Mouse (Mus musculus) gastrocnemius, adult 2 months (tissue): ENCODE data around the gene Camta1. TPM values are rescaled to one million over a fixed set of nuclear protein-coding genes. Genes with fewer than 3 reads are reported as not detected.
A peak's percentile ranks its signal among the peaks of the same experiment; 100 is the strongest.

ENCODE experiments used
- DNase-seq: peaks from one replicate; pipeline ENCODE4 v3.0.0; 2022
- H3K27ac ChIP-seq: fragments of 200-600 bp; 2 replicates; pipeline ENCODE4 v1.8.1; 2022; ENCODE audit warnings: mild to moderate bottlenecking
- H3K4me3 ChIP-seq: fragments of 200-600 bp; 2 replicates; pipeline ENCODE4 v1.8.1; 2022; ENCODE audit warnings: mild to moderate bottlenecking, moderate library complexity
- CTCF ChIP-seq: fragments of 200-600 bp; IDR thresholded peaks from 2 replicates; pipeline ENCODE4 v1.8.1; 2022; ENCODE audit warnings: antibody characterized with exemption, mild to moderate bottlenecking, moderate library complexity
- intact Hi-C: fragments of 180-260 bp; cut with DNase I; formaldehyde crosslinking; loops from one replicate; pipeline ENCODE4 v1.15.1; 2025
- total RNA-seq, 2 experiments: library from RNA; stranded (reverse); gene quantifications; 2 replicates each; pipeline ENCODE4 v1.2.3; 2021

Gene Camta1
- total RNA-seq, 2 experiments from 2014 or later: 95.9 to 126 TPM

DNA sequence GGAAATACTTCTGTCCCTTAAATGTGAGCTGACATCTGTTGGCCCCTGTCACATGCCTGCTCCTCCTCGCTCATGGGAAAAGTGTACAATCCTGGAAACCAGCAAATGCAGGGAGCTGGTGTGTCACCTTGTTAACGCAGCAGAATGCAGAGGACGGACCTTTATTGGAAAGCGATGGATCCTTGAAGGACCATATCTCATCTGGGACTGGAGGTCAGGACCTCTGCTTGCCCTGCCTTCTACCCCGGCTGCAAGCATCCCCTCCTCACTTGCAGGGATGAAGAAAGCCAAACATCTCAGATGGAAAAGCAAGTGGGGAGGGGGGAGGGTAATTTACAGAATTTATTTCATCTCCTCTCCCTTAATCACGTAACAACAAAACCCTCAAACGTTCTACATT is 423.1 kb downstream of the Camta1 start:
- Histone ChIP-seq H3K4me3 (no peak overlapping the region), H3K27ac (no peak overlapping the region)
- no peak for DNase-seq
- intact Hi-C loops: no loop called here
- TF ChIP-seq CTCF: no peak

DNA sequence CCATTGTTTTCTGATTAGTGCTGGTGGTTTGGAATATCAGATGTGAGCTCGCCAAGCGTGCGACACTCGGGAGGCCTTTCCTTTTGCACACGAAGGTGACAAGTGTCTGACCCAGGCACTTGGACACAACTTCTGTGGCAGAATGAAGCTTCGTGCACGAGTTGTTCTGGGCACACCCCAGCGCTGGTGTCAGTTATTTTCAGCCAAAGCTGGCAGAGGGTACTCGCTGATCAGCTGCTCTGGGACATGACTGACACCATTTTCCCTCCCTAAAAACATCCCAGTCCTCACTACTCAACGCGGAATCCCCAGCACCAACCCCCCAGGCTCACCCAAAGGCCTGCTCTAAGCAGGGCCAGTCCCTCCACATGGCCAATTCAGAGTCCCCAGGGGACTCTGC is 423.8 kb downstream of the Camta1 start:
- TF ChIP-seq CTCF: no peak
- no peak overlapping the region for H3K27ac ChIP-seq
- no peak overlapping the region for H3K4me3 ChIP-seq
- DNase-seq: peak; percentile 28
- intact Hi-C loops: no loop called here

DNA sequence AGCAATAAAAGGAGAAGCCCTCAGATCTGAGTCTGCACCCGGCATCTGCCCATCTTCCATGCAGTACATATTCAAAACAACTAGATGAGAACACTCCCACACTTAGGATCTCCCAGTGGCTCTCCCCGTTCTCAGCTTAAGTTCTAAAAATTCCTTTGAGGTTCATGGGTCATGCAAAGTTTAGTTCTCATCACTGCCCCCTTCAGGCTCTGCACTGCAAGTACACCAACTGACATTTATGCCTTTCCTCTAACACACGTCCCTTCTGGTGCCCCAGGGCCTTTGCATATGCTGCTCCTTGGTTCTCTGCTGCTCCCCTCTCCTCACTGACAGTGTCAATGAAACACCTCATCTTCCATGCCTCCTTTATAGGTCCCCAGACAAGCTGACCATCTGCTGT is 436.5 kb downstream of the Camta1 start:
- intact Hi-C loops: no loop called here

DNA sequence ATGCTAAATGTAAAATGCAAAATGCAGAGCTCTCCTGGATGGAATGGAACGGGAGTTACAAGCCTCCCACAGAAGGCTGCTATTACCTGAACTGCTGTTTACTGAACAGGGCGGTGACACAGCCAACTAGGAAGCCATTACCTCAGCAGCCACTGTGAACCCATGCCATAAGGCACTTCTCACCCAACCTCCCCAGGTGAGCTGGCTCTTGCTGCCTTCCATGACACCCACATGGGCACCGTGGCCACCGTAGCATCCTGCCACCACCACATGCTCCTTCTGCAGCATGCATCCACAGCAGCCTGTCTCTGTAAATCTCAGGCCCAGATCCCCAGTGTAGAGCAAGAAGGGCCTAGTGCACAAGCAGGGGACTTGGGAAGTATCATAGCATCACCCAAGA is 438.8 kb downstream of the Camta1 start:
- intact Hi-C loops: no loop called here
- no peak for TF ChIP-seq CTCF
- Histone ChIP-seq H3K4me3 (no peak overlapping the region), H3K27ac (no peak overlapping the region)
- no peak for DNase-seq

More for the DNA sequence above, 436.5 kb downstream of the Camta1 start:
- peak; percentile 22; the same call in 1 of the 2 replicates for TF ChIP-seq CTCF
- Histone ChIP-seq H3K4me3 (no peak overlapping the region), H3K27ac (no peak overlapping the region)
- no peak for DNase-seq

DNA sequence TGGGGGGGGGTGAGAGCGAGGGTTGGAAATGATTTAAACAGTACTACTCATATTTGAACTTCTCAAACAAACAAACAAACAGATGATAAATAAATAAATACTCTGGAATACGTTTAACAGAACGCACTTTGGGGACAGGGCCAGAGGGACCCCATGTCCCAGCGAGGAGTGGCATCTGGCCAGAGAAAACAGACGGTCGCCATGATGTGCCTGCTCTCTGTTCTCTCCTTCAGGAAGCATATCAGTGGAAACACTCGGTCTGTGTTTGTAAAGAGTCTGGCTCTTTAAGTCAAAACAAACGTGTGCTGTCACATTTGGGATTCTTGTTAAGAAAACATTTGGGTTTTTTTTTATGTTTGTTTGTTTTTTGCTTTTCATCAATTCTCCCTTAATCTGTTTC is 439.3 kb downstream of the Camta1 start:
- TF ChIP-seq CTCF: no peak
- intact Hi-C loops: no loop called here
- Histone ChIP-seq H3K4me3 (no peak overlapping the region), H3K27ac (no peak overlapping the region)
- DNase-seq: no peak

DNA sequence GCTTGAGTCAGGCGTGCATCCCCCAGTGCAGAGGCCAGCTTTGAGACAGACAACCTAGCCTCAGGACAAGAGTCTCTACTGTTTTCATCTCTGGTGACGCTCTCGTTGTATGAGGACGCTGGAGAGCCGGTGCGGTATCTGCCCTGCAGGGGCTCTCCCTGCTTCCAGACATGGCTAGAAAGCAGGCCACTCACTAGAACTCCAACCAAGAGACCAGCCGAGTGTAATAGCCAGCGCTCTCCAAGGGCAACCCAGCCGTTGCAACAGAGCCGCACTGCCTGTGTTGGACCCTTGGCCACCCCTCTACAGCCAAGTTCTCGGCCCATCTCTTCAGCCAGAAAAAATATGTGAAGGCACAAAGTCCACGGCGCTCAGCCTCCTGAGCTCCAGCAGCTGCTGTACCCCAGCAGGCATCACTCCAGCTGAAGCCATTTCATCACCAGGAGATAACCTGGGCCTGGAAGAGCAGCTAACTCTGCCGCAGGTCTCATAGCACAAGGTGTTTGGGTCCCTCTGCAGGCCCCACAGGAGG is 443.3 kb downstream of the Camta1 start:
- Histone ChIP-seq H3K27ac (no peak overlapping the region), H3K4me3 (no peak overlapping the region)
- intact Hi-C loops: no loop called here
- no peak for TF ChIP-seq CTCF
- DNase-seq: no peak

DNA sequence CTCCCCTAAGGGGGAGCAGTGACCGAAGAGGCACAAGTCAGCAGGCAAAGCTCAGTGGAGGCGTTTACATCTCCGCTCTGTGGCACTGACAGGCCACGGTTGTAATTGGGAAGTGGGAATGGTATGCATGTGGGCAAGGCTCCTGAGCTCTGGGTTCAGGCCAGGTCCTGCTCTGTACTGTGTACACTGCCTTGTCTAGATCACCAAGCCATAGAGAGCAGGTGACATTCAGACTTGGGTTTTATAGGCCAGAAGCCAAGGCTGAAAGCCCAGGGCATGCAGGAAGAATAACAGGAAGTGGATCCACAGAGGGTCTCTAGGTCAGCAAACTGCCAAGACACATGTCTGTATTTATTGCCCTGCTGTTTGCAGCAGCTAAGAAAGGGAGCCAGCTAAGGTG is 445.9 kb downstream of the Camta1 start:
- TF ChIP-seq CTCF: no peak
- intact Hi-C loops: no loop called here
- Histone ChIP-seq H3K27ac (no peak overlapping the region), H3K4me3 (no peak overlapping the region)
- DNase-seq: no peak

DNA sequence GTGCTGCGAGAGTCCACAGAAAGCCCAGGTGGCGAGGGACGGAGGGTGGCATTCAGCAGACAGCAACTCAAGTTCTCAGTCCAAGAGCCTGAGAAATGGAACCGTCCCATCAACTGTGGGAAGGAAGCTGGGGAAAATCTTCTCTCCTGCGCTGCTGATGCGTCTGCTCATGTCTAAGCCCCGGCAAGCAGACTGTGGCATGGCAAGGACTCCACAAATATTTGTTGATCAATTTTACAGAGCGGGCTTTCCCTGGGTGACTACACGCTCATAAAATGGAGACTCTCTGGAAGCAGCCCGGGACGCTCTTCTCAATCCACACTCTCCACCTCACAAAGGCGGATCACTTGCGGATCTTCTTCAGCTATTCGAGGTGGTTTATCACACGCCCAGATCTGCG is 446.3 kb downstream of the Camta1 start:
- intact Hi-C loops: no loop called here
- no peak for DNase-seq
- no peak overlapping the region for H3K4me3 ChIP-seq
- H3K27ac ChIP-seq: no peak overlapping the region
- no peak for TF ChIP-seq CTCF

DNA sequence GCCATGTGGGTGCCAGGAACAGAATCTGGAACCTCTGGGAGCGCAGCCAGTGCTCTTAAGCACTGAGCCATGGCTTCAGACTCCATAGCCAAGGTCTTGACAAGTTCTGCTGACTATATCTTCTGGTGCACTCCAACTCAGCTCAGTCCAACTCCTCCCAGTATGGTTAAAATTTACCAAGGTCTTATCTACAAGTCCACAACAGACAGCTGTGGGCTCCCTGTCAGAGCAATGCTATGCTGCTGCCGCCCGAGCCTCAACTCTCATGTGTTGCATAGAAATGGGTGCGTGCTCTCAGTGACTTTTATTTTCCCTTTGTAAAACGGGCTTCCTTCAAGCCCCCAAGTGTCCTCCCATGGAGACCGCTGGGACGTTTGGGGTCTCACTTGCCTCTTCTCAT is 446.7 kb downstream of the Camta1 start:
- TF ChIP-seq CTCF: no peak
- no peak for DNase-seq
- H3K4me3 ChIP-seq: no peak overlapping the region
- H3K27ac ChIP-seq: no peak overlapping the region
- intact Hi-C loops: no loop called here

DNA sequence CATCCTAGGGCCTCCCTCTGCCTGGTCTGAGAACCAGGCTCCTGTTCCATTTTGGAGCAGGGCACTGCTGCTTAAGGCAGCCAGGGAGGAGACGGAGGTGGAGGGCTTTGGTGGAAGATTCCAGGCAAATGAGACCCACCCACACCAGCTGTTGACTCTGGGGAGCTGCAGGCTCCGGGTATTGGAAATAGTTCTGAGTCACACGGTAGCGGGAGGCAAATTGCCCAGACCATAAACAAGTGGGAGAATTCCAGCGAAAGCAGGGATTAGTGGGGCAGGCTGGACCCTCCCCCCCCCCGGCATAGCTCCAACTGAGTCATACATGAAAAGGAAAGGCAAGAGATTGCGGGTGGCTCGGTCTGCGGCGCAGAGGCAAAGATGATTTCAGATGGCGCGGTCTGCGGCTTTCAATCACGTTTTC is 450.0 kb downstream of the Camta1 start:
- intact Hi-C loops: no loop called here
- H3K27ac ChIP-seq: no peak overlapping the region
- H3K4me3 ChIP-seq: peak overlapping the region; percentile 35
- TF ChIP-seq CTCF: no peak
- peak; percentile 56 for DNase-seq

DNA sequence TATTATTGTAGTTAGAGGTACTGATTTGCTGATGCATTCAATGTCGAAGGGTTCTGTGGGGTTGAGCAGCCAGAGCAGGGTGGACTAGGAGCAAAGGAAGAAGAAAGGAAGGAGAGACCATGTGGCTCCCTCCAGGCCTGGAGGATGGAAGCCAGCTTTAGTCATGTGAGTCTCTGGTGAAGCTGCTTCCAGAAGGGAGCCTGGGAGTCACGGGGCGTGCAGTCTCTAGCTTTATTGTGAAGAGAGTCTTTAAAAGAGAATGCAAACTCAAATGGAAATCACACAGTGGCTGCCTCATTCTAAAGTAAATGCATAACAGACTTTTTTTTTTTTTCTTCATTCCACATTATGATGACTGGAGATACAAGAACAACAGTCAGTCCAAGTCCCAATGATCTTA is 450.7 kb downstream of the Camta1 start:
- TF ChIP-seq CTCF: no peak
- Histone ChIP-seq H3K27ac (no peak overlapping the region), H3K4me3 (no peak overlapping the region)
- DNase-seq: no peak
- intact Hi-C loops: no loop called here

DNA sequence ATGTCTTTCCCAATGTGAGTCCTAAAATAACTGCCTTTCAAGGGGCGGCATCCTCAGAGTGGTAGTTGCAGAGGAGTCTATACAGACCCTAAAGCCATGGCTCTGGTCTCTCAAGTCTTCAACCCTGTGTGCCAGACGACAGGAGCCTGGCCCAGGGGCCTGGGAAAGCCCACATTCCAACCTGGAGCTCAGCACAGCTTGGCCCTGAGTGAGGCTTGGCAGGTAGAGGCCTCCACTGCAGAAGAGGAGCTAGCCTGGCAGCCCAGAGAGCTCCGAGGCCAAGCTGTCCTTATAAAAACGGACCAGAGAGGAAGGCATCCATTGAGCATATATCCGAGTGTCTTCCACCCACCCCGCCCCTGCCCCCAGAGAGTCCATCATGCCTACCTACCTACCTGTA is 452.4 kb downstream of the Camta1 start:
- Histone ChIP-seq H3K27ac (no peak overlapping the region), H3K4me3 (no peak overlapping the region)
- DNase-seq: no peak
- TF ChIP-seq CTCF: no peak
- intact Hi-C loops: no loop called here

DNA sequence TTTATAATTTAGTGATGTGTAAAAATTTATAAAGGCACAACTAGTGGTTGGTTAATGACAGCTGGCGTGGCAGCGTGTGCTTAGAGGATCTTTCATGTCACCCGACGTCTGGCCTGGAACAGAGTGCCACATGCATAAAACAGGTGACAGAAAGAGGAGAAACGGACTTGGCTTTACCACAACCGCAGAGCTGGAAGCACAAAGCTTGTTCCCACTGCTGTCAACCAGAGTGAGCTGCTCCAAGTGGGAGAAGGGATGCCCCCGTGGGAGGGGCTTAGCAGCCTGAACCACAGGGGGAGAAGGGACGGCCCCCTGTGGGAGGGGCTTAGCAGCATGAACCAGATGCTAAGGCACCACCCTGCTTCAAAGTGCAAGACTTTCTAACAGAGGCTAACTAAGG is 452.9 kb downstream of the Camta1 start:
- intact Hi-C loops: no loop called here
- Histone ChIP-seq H3K27ac (no peak overlapping the region), H3K4me3 (no peak overlapping the region)
- no peak for DNase-seq
- no peak for TF ChIP-seq CTCF

DNA sequence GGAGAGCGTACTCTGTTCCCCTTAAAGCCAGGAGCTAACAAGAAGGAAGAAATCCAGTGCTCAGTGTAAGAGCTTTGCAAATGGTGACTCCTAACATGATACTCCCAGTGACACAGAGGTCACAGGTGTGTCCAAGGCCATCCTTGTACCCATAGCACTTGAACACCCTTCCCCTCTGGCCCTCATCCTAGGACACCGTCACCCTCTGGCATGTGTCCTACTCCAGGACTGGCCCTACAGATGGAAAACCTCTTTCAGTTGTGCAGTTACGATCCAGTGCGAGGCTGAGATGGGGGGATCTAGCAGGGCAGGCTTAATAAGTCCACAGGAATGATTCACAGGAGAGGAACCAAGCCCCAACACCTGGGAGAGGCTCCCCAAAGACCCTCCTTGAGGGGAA is 453.4 kb downstream of the Camta1 start:
- Histone ChIP-seq H3K27ac (no peak overlapping the region), H3K4me3 (no peak overlapping the region)
- peak; percentile 29 for DNase-seq
- TF ChIP-seq CTCF: no peak
- intact Hi-C loops: no loop called here

DNA sequence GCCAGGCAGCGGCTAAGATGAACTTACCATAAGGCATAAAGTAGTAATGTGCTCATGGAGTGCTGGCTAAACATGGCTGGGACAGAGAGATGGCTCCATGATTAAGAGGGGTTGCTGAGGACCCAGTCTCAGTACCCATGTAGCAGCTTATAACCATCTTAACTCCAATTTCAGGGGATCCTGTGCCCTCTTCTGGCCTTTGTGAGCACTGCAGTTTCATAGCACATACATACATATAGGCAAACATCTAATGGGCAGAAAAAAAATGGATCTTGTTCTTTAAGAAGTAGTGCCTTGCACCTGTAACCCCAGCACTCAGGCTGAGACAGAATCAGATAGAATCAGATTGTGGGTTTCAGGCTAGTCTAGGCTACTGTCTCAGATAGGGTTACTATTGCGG is 454.5 kb downstream of the Camta1 start:
- intact Hi-C loops: no loop called here
- no peak overlapping the region for H3K4me3 ChIP-seq
- DNase-seq: no peak
- H3K27ac ChIP-seq: no peak overlapping the region
- no peak for TF ChIP-seq CTCF
